Mouse (Mus musculus) cerebral cortex, adult 2 months (tissue): Measurements from ENCODE around the gene C8g.

ENCODE experiments used
- WGBS: fragments of 180-500 bp; shearing (Covaris S2); methylation state at CpG from one replicate; pipeline ENCODE4 v1.1.7; 2018; 5-methylcytosine and 5-hydroxymethylcytosine counted together

The C8g gene

GRCm38 (mm10) chr2:25500576-25501405 lies 728 bp downstream of the C8g start, which contains the start of gene Fbxw5:
Gene Fbxw5, plus strand, starts transcription at chr2:25500750.
- 3% methylated on average over 39 of the region's 44 CpGs for WGBS

DNA sequence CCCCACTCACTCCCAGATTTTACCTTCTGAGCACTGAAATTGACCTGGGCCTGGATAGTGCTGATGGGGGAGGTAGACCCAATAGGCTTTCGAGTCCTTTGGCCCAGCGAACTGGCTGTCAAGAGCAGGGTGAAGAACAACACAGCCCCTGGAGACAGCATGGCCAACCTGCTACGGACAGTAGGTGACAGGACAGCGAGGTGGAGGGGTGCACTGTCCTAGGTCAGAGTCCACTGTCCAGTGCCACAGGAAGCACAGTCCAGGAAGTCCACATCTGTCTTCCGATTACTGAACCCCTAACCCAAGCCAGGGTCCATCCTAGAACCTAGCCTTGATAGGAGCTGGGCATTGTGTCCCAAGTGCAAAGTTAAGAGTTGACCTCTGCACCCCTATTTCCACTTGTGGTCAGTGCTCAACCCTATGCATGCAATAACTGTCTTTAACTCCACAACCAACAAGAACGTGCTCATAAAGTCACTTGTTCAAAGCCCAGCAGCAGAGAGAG lies 1.4 kb downstream of the C8g start:
- WGBS: 72% methylated on average over 6 of the region's 6 CpGs

DNA sequence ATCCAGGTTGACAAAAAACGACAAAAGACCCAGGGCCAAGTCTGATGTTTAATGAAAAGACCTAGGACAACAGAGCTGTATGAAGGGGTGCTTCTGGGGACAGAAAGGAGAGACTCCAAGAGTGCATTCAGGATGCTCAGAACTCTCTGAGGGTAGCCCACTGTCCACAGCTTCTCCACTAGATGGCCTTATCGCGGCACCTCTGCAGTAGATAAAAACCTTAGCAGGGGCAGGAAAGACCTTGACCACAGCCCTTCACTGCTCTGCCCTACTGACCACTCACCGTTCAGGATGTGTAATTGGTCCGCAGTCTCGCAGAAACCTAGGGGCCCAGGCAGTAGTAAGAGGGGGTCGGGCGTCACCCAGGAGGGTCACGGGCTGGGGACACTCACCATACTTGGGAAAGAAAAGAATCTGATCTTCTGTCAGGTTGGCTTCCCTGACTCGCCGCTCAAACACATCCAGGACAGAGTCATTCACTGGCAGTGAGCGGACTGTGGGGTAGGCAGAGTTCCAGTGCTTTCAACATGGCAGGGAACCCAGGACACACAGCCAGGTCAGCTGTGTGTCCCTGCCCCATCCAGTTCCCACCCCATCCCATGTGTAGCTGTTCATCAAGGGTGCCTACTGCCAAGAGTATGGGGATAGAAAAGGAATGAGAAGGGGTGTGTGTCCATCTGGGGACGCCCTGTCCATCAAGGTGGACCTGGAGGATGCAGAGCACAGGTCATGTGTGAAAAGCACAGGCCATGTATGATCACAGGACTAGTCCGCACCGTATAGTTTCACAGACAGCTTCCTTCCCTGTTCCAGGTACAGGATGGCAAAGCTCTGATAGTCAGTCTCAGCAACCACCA lies 2.7 kb downstream of the C8g start:
- 77% methylated on average over 15 of the region's 15 CpGs for WGBS

- 55% methylated on average over 6 of the region's 6 CpGs for WGBS
Observed at GRCm38 (mm10) chr2:25497846-25498575, 3.5 kb downstream of the C8g start.

DNA sequence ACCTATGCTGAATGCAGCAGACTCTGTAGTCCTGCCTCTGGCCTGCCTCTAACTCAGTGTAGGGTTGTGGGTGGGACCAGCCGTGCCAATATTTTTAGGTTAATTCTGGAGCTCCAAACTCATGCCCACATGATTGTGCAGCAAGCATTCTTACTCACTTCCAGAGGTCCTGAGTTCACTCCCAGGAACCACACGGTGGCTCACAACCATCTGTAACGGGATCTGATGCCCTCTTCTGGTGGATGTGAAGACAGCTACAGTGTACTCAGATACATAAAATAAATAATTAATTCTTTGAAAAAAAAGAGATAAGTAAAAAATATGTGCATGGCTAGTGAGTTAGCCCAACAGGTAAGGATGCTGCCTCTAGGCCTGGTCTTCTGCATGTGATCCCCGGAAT lies 5.1 kb downstream of the C8g start:
- 42% methylated on average over 4 of the region's 4 CpGs for WGBS

- WGBS: 90% methylated on average over 5 of the region's 5 CpGs
Observed at GRCm38 (mm10) chr2:25493476-25493961, 8.0 kb downstream of the C8g start, which contains the start of gene Lcn12. Gene Lcn12, minus strand, starts transcription at chr2:25493911.

- 92% methylated on average over 5 of the region's 5 CpGs for WGBS
Observed at GRCm38 (mm10) chr2:25492988-25493387, 8.5 kb downstream of the C8g start.

GRCm38 (mm10) chr2:25488671-25489068 lies 12.8 kb downstream of the C8g start:
- 78% methylated on average over 7 of the region's 7 CpGs for whole genome bisulfite sequencing

DNA sequence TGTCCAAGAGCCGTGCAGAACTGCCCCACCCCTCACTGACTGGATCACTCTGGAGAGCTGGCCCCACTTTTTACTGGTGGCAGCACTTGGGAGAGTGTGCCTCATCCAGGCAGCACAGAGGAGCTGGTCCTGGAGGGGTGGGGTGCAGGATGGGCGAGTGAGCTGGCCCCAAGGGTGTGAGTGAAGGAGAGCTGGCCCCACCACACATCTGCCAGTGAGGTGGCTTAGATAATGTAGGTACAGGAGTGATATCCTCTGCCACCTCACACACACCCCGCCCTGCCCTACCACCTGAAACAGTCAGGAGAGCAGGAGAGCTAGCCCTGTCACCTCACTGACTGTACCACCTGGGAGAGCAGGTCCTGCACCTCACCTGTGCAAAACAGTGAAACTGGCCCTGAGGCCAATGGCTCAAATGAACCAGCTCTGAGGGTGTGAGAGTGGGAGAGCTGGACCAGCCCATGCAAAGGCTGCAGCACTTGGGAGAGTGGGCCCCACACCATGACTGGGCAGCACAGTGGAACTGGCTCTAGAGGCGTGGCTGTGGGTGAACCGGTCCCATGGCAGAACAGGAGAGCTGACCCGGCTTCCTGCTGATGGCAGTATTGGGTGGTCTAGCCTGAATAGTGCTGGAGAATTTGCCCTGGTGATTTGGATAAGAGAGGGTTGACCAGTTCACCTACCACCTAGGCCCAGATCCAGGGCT lies 13.4 kb downstream of the C8g start:
- WGBS: 85% methylated on average over 6 of the region's 6 CpGs

- 75% methylated on average over 11 of the region's 11 CpGs for WGBS
Observed at GRCm38 (mm10) chr2:25484901-25485647, 16.4 kb downstream of the C8g start.

DNA sequence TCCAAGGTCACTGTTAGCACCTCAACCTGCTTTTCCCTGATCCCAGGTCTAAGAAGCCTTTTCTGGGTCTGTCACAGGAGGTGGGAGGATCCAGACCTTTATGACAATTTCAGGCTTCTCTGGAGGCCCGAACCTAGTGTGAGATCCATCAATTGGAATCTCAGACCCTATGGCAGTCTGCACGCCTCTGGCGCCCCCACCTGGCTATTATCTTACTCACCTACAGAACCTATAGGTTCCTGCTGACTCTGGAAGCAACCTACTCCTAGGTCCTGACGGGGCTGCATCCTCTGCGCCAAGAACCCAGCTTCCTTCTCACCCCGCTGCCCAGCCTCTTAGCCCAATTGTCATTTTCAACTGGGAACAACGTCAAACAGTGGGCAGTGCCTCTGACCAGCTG lies 18.6 kb downstream of the C8g start:
- 33% methylated on average over 7 of the region's 7 CpGs for WGBS

- 97% methylated on average over 1 of the region's 1 CpGs for WGBS
Observed at GRCm38 (mm10) chr2:25480541-25480940, 21.0 kb downstream of the C8g start.

DNA sequence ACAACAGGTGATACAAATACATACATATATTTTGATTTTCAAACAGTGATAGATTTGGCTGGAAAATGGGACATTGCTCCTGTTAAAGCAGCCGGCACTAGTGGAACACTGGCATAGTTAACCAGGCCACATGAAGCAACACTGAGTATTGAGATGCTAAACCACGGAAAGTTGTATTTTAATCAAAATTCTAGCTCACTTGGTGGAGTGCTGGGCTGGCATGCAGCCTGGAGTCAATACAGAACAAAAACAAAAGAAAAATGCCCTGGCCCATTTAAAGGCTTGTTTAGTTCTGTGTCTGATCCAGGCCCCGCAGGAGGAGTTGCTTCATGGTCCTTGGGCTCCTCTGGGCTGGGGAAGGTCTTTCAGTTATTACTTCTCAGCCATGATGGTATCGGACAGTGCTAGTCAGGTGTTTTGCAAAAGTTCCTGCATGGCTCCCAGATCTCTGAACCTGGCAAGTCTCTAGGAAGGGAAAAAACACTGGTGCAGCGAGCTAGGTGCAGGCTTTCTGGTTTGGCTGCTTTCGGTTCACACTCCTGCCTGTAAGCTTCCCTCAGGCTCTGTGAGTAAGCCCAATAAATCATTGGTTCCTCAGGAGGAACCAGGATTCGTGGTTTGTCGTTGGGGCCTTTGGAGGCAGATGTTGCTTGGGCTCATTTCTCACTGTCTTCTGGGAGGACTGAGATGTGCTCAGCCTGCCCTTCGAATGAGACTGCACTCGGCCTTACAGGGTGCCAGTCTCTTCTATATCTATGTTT lies 21.8 kb downstream of the C8g start:
- WGBS: 74% methylated on average over 10 of the region's 10 CpGs

GRCm38 (mm10) chr2:25477967-25478675 lies 23.4 kb downstream of the C8g start:
- WGBS: 80% methylated on average over 3 of the region's 3 CpGs

DNA sequence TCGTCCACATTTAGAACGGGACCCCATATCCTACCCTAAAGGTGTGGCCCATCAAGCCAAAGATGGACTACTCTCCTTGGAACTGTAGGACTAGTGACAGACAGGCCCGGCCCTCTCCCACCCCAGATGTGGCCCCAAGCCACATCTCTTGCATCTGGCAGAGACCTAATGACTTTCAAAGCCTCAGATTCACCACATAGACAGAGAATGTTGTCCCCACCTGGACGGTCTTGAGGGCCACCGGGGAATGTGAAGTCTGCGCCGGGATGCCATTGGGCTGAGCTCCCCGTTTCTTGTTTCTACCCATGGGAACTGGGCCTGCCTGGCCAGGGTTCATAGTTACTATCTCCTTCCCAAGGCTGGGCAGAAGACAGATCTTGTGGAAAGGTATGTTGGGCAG lies 24.0 kb downstream of the C8g start:
- 92% methylated on average over 8 of the region's 8 CpGs for WGBS

GRCm38 (mm10) chr2:25472550-25472949 lies 29.0 kb downstream of the C8g start:
- WGBS: 81% methylated on average over 2 of the region's 2 CpGs

- WGBS: 59% methylated on average over 6 of the region's 6 CpGs
Observed at GRCm38 (mm10) chr2:25469969-25470368, 31.6 kb downstream of the C8g start, which contains the start of gene Ptgds. Gene Ptgds, minus strand, starts transcription at chr2:25470046.
